Mouse (Mus musculus) forebrain, embryonic 13.5 days (tissue): Measurements from ENCODE around the gene Mrfap1. TPM values are rescaled to one million over a fixed set of nuclear protein-coding genes. Genes with fewer than 3 reads are reported as not detected.
"Not testable (repeated sequence)": the region's sequence is repeated elsewhere in the genome, so short reads cannot be mapped to it uniquely, and the experiment has no call there.

Experiments used
- ATAC-seq: fragments of 200-750 bp; cut with Nextera tagmentation; 2 replicates; pipeline ENCODE4 v1.8.0; 2017
- H3K27ac ChIP-seq: fragments of 300-500 bp; sonication (generic); 2 replicates; pipeline ENCODE4 v1.5.1; 2015; ENCODE audit warnings: inconsistent platforms, mild to moderate bottlenecking, moderate library complexity
- H3K27me3 ChIP-seq: fragments of 300-500 bp; sonication (generic); 2 replicates; pipeline ENCODE4 v1.6.1; 2015; ENCODE audit warnings: mild to moderate bottlenecking, inconsistent platforms
- H3K36me3 ChIP-seq: fragments of 300-500 bp; sonication (generic); 2 replicates; pipeline ENCODE4 v1.6.1; 2015; ENCODE audit warnings: mild to moderate bottlenecking, inconsistent platforms; ENCODE audit not compliant: poor library complexity, severe bottlenecking
- H3K4me1 ChIP-seq: fragments of 300-500 bp; sonication (generic); 2 replicates; pipeline ENCODE4 v1.6.1; 2015; ENCODE audit warnings: inconsistent platforms
- H3K4me2 ChIP-seq: fragments of 300-500 bp; sonication (generic); 2 replicates; pipeline ENCODE4 v1.6.1; 2015; ENCODE audit warnings: inconsistent platforms, mild to moderate bottlenecking, moderate library complexity
- H3K4me3 ChIP-seq: fragments of 300-500 bp; sonication (generic); 2 replicates; pipeline ENCODE4 v1.5.1; 2015; ENCODE audit warnings: mild to moderate bottlenecking, inconsistent platforms
- H3K9ac ChIP-seq: fragments of 300-500 bp; sonication (generic); 2 replicates; pipeline ENCODE4 v1.6.1; 2015; ENCODE audit warnings: mild to moderate bottlenecking, inconsistent platforms
- H3K9me3 ChIP-seq: fragments of 300-500 bp; sonication (generic); replicated peaks from 2 replicates; pipeline ENCODE4 v1.6.1; 2016; ENCODE audit warnings: inconsistent platforms
- WGBS: fragments of 180-500 bp; shearing (Covaris S2); methylation state at CpG from one replicate; pipeline ENCODE4 v1.1.7; 2015; 5-methylcytosine and 5-hydroxymethylcytosine counted together
- polyA plus RNA-seq: library from polyadenylated mRNA; unstranded; fragments of >200 nt; fragmentation: Nextera tagmentation; extraction: Ambion mirVana; gene quantifications from 2 replicates; pipeline ENCODE4 v1.2.1, GENCODE M21; 2015

Mrfap1 gene
- 332 and 345 TPM in 2 replicates for polyA plus RNA-seq

DNA sequence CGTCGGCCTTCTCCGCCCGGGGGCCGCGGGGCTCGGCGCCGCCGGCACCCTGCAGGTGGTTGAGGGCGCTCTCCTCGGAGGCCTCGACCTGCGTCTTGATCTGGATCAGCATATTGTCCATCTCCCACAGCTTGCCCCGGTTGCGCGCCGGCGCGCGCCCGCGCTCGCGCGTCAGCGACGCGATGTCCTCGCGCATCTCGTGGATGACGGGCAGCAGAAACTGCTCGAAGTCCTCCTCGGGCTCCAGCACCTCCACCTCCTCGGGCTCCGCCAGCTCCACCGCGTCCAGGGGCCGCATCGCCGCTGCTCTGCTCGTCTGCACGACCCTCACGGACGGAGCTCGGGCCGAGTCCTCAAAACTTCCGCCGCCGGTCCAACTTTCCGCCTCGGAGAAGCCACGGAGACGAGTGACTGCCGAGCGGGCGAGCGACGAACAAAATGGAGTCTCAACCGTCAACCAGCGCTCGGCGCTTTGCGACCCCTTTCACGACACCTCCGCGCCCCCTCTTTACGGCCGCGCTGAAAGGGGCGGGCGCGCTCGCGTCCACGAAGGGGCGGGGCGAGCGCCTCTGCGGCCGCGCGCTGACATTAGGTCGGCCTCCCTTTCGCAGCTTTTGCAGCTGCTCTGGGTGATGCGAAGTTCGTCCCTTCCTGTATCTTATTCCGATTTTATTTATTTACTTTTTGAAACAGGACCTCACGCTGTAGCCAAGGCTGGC is at the start of gene Mrfap1:
Gene Mrfap1, minus strand, starts transcription at position 477 of the 719 bp plus-strand sequence.
- WGBS: under 1% methylated on average over 84 of the region's 90 CpGs
- peak; percentile 86 for ATAC-seq
- H3K9ac ChIP-seq: peak within 1 kb of the TSS; percentile 89
- H3K9me3 ChIP-seq, H3K27me3 ChIP-seq: not testable (repeated sequence)
- peak within 1 kb of the TSS; percentile 63 for H3K4me2 ChIP-seq
- H3K4me1 ChIP-seq: peaks cover 14% of the 10 kb centered on the region
- H3K27ac ChIP-seq: peak within 1 kb of the TSS; percentile 95
- H3K4me3 ChIP-seq: peak within 1 kb of the TSS; percentile 72
- peaks cover 23% of the 10 kb centered on the region for H3K36me3 ChIP-seq

DNA sequence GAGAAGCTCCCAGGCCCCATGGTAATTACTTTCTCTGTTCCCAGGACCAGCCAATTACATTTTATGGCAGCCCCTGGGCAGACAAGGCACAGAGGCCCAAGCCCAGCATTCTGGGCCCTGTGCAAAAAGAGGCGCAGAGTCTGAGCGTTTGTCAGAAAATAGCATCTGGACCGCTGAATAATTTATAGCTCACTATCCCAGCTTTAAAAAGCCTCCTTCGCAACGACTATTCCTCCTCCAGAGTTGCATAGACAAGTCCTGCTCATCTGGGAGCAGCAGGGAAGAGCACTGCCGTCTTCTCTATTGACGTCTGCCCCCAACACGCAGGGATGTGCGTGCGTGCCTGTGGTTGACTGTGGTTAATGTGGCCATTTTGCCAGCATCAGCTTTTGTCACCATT is 47.9 kb upstream of the Mrfap1 start:
- Histone ChIP-seq H3K4me1 (no peaks in the 10 kb centered on the region), H3K27ac (no peak overlapping the region), H3K4me2 (no peak overlapping the region), H3K9ac (no peak overlapping the region), H3K36me3 (no peaks in the 10 kb centered on the region), H3K9me3 (no peaks in the 10 kb centered on the region), H3K4me3 (no peak overlapping the region), H3K27me3 (no peaks in the 10 kb centered on the region; the same call in 1 of the 2 replicates)
- WGBS: 79% methylated on average over 10 of the region's 10 CpGs
- no peak for ATAC-seq

DNA sequence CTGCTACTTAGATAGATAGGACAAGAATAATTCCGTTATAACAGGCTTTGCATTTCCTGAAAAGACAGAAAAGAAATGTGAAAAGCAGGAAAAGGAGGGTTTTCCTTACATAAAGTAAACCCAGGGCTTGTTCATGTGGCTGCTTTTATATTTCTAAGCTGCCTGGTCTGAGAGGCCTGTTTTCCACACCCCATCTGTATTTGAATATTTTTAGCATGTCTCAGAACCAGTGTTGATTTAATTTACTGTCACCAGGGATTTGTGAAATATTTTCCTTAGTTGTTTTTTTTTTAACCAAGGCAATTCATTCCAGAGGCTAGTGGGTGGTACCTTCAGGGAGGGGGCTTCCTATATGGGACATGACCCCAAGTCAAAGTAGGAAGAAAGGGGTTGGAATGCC is 45.1 kb upstream of the Mrfap1 start:
- Histone ChIP-seq H3K36me3 (no peaks in the 10 kb centered on the region), H3K4me3 (no peak overlapping the region), H3K9ac (no peak overlapping the region), H3K27ac (no peak overlapping the region), H3K9me3 (no peaks in the 10 kb centered on the region), H3K4me2 (no peak overlapping the region), H3K27me3 (peaks cover 4% of the 10 kb centered on the region; the same call in 1 of the 2 replicates), H3K4me1 (no peaks in the 10 kb centered on the region)
- ATAC-seq: no peak
- 73% methylated on average over 1 of the region's 1 CpGs for WGBS

DNA sequence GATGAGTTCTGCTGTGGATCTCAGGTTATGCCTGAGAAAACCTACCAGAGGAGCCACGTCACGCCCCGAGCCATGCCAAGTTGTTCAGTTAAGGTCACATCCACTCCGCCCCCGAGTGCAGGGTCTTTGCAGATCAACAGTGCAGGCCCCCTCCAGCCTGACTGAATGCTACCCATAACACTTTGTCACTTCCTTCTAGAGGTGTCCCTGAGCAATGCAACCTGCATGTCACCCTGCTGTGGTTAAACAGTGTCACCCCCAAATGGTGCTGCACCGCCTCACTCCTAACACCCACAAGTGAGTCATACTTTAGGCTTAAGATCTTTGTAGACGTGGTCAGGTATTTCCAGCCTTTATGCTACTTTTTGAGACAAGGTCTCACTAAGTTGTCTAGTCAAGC is 43.5 kb upstream of the Mrfap1 start:
- Histone ChIP-seq H3K9me3 (no peaks in the 10 kb centered on the region), H3K9ac (no peak overlapping the region), H3K27ac (no peak overlapping the region), H3K4me3 (no peak overlapping the region), H3K27me3 (peaks cover 7% of the 10 kb centered on the region; the same call in 1 of the 2 replicates), H3K4me2 (no peak overlapping the region), H3K4me1 (no peaks in the 10 kb centered on the region), H3K36me3 (no peaks in the 10 kb centered on the region)
- 88% methylated on average over 7 of the region's 7 CpGs for WGBS
- no peak for ATAC-seq

DNA sequence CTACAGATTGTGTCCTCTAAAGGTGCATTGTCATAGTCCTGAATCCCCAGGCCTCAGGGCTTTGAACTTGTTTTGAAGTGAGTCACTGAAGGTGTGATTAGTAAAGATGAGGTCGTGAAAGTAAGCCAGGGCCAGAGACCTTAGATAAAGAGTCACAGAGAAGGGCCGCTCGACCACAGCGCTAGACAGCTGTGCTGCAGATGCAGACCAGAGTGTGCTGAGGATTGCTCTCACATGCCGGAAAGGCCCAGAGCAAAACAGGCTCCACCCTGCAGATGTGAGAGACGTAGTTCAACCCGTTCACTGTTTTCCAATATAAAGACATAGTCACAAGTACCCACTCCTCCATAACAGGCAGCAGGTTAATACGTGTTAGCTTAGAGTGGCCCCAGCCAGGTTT is 43.0 kb upstream of the Mrfap1 start:
- H3K9ac ChIP-seq: no peak overlapping the region
- ATAC-seq: no peak
- H3K4me1 ChIP-seq: no peaks in the 10 kb centered on the region
- WGBS: 77% methylated on average over 8 of the region's 8 CpGs
- H3K27ac ChIP-seq: no peak overlapping the region
- H3K36me3 ChIP-seq: no peaks in the 10 kb centered on the region
- no peaks in the 10 kb centered on the region for H3K9me3 ChIP-seq
- H3K4me3 ChIP-seq: no peak overlapping the region
- H3K27me3 ChIP-seq: peaks cover 7% of the 10 kb centered on the region; the same call in 1 of the 2 replicates
- no peak overlapping the region for H3K4me2 ChIP-seq

DNA sequence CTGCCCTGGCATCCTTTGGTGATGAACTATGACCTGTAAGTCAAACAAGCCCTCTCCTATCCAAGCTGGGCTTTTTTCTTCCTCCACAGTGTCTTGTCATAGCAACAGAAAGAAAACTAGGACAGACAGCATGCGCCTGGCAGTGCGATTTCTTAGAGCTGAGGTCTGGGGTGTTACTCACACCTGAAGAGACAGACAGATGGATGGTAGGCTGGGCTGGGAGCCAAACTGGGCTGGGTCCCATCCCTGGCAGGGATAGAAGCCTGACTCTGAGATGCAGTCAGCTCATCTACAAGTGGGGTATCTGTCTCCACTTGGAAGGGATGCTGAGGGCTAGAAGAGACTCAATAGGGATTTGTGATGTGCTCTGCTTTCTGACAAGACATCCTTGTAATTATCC is 42.5 kb upstream of the Mrfap1 start:
- no peak overlapping the region for H3K4me3 ChIP-seq
- no peak for ATAC-seq

DNA sequence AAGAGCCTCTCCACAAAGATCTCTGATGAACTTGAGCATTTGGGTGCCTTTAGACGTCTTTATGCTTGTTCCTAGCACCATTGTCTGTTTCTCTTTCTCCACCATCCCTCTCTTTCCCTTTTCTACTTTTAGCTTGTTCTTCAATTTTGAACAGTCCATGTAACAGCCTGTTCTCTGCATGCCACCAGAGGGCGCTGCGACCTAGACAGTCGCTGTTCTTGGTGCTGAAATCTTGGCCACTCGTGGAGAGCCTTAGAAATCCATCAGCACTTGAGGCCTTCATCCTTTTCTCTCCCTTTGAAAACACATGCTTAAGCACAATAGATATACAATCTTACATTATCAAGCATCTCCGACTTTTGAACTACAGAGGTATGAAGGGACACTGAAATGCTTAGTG is 39.4 kb upstream of the Mrfap1 start:
- peak; percentile 65 for ATAC-seq
- Histone ChIP-seq H3K4me2 (no peak overlapping the region), H3K36me3 (no peaks in the 10 kb centered on the region), H3K27ac (no peak overlapping the region), H3K4me1 (0 out of 2 replicates have a peak, but pooled peaks cover 2% of the 10 kb centered on the region), H3K27me3 (0 out of 2 replicates have a peak, but pooled peaks cover 7% of the 10 kb centered on the region), H3K4me3 (no peak overlapping the region), H3K9ac (no peak overlapping the region), H3K9me3 (no peaks in the 10 kb centered on the region)
- 3% methylated on average over 6 of the region's 6 CpGs for WGBS

More for the DNA sequence above, 42.5 kb upstream of the Mrfap1 start:
- Histone ChIP-seq H3K27me3 (peaks cover 7% of the 10 kb centered on the region; the same call in 1 of the 2 replicates), H3K4me2 (no peak overlapping the region), H3K27ac (no peak overlapping the region), H3K9me3 (no peaks in the 10 kb centered on the region), H3K36me3 (no peaks in the 10 kb centered on the region), H3K9ac (no peak overlapping the region), H3K4me1 (no peaks in the 10 kb centered on the region)
- 85% methylated on average over 2 of the region's 2 CpGs for WGBS

DNA sequence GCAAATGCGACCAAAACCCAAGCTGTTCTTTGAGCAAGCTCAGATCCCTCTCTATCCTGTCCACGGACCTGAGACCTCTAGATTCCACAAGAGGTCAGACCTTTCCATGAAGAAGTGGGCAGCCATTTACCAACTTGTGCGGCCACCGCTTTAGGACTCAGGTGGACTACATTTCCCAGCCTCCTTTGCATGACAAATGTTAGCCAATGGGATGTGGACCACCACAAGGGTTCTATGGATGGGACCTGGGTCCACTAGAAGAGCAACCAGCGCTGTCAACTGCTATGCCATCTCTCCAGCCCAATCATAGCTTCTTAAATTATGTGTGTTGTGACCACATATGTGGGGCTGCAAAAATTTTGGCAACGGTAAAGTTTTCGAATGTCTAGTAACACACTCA is 34.7 kb upstream of the Mrfap1 start:
- Histone ChIP-seq H3K4me3 (no peak overlapping the region), H3K36me3 (no peaks in the 10 kb centered on the region), H3K9me3 (no peaks in the 10 kb centered on the region), H3K9ac (no peak overlapping the region), H3K4me2 (0 out of 2 replicates have a peak overlapping the region, but pooled peaks have one; percentile 77), H3K4me1 (peaks cover 12% of the 10 kb centered on the region), H3K27me3 (no peaks in the 10 kb centered on the region), H3K27ac (no peak overlapping the region)
- ATAC-seq: 0 out of 2 replicates have a peak, but pooled peaks have one; percentile 28
- 67% methylated on average over 7 of the region's 7 CpGs for WGBS

DNA sequence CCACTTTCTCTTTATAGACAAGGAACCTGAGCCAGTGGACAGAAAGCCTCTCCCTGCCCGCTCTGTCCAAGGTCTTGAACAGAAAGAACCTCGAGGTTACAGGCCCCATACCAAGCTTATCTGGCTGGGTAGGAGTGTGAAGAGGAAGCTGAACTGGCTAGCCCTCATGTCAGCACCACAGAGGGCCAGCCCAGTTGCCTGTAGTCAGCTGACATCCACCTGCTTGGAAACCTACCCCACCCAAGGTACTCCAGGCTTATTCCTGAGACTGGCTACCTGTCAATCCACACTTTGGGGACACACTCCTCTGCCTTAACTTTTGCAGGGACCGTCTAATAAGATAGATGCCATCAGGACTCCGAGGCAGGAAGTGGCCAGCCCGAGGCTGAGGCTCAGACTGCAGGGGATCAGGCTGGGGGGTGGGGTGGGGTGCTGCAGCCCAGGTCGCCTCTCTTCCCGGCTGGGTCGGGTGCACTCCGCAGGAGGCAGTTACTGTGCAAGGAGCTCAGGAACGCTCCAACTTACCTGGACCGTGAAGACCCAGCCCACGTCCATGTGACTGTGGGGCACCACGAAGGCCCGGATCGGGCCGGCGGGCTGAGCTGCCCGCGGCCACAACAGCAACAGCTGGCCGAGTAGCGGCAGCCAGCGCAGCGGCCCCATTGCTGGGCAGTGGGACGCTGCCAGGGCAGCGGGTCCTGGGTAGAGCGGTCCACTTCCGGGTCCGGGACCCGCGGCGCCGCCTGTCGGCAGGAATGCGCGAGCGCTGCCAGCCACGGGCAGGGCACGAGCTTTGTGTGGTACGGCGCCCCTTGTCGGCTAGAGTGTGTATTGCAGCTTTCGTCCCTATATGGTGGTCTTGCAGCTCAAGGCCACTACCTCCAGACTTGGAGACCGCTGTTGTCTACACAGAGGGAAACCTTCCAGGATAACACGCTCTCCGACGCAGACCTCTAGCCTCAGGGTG is 33.6 kb upstream of the Mrfap1 start, which contains the start of gene Man2b2:
Gene Man2b2, minus strand, starts transcription at position 741 of the 967 bp plus-strand sequence.
- Histone ChIP-seq H3K9me3 (no peaks in the 10 kb centered on the region), H3K9ac (peak within 1 kb of the TSS; percentile 65), H3K4me3 (peak within 1 kb of the TSS; percentile 53), H3K27ac (no peak within 1 kb of the TSS), H3K27me3 (no peaks in the 10 kb centered on the region), H3K4me1 (peaks cover 12% of the 10 kb centered on the region), H3K36me3 (no peaks in the 10 kb centered on the region), H3K4me2 (peak within 1 kb of the TSS; percentile 77)
- 3% methylated on average over 46 of the region's 46 CpGs for WGBS
- peak; percentile 93 for ATAC-seq

DNA sequence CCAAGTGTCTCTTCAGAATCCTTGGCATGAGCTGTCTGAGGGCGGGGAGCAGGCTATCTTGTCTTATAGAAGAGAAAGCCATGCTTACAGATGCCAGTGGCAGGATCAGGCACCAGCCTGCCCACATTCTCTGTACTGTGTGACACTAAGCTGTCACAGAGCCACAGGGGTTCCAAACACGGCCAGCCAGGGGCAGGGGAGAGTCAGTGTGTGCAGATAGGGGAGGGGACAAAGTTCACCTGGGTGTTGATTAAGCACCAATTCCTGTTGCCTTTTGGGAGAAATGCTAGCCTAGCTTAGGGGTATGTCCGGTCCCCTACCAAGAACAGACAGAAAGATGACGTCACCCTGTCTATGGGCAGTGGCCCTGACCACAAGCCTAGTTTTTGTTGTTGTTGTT is 32.5 kb upstream of the Mrfap1 start:
- Histone ChIP-seq H3K4me3 (no peak overlapping the region), H3K4me2 (no peak overlapping the region), H3K4me1 (peaks cover 12% of the 10 kb centered on the region), H3K9ac (no peak overlapping the region), H3K36me3 (peaks cover 2% of the 10 kb centered on the region; the same call in 1 of the 2 replicates), H3K27me3 (no peaks in the 10 kb centered on the region), H3K27ac (no peak overlapping the region), H3K9me3 (no peaks in the 10 kb centered on the region)
- WGBS: 83% methylated on average over 4 of the region's 4 CpGs
- ATAC-seq: no peak

DNA sequence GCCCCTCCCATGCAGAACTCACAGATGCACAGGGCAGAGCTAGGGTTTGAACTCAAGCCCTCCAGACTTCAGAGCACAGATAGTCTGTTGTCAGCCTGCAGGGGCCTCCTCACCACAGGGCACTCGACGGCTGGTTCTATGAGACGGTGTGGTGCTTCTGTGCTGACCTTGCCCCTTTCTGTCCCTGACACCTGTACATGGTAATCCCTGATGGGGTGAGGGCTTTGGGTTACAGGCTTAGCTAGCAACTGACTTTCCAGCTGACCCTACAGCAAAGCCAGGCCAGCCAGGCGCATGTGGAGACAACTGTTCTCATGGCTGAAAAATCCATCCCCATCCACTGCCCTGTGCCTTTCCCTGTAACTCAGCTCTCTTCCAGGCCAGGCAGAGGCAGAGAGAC is 26.3 kb upstream of the Mrfap1 start:
- H3K27me3 ChIP-seq: no peaks in the 10 kb centered on the region
- no peak overlapping the region for H3K4me2 ChIP-seq
- WGBS: 95% methylated on average over 4 of the region's 4 CpGs
- peaks cover 8% of the 10 kb centered on the region for H3K36me3 ChIP-seq
- no peaks in the 10 kb centered on the region for H3K4me1 ChIP-seq
- no peak overlapping the region for H3K9ac ChIP-seq
- no peak overlapping the region for H3K27ac ChIP-seq
- H3K9me3 ChIP-seq: no peaks in the 10 kb centered on the region
- ATAC-seq: no peak
- H3K4me3 ChIP-seq: no peak overlapping the region

DNA sequence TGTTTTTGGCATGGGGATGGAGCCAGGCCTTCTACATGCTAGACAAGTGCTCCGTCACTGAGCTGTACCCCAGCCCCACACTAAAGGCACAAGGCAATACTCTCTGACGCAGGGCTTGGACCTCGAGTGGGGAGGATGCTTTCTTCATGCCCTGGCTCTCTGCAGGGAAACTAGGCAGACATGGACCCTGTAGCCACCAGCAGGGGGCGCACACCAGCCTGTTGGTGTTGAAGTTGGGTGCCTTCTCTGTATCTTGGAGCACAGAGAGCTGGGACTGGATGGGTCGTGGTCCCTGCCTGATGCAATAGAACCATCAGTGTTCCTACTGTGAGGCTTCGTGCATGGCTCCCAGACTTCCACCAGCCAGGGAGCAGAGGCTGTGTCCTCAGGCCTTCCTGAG is 23.6 kb upstream of the Mrfap1 start:
- Histone ChIP-seq H3K4me3 (no peak overlapping the region), H3K4me2 (no peak overlapping the region), H3K36me3 (peaks cover 8% of the 10 kb centered on the region), H3K9ac (no peak overlapping the region), H3K4me1 (no peaks in the 10 kb centered on the region), H3K27me3 (no peaks in the 10 kb centered on the region), H3K27ac (no peak overlapping the region), H3K9me3 (no peaks in the 10 kb centered on the region)
- ATAC-seq: no peak
- WGBS: 49% methylated on average over 6 of the region's 6 CpGs
